Mouse (Mus musculus): Measurements from ENCODE around the gene Zgrf1.

Gene Zgrf1

GRCm38 (mm10) chr3:127640762-127641700 is 87.7 kb downstream of the Zgrf1 start:
- no peak for DNase-seq

- no peak for DNase-seq
These were observed 88.9 kb downstream of the Zgrf1 start for GRCm38 (mm10) chr3:127642211-127642610.

- no peak for DNase-seq
These were observed 93.0 kb downstream of the Zgrf1 start for GRCm38 (mm10) chr3:127646156-127646825.

GRCm38 (mm10) chr3:127651742-127652653 is 98.7 kb downstream of the Zgrf1 start:
- DNase-seq, result no peak

- DNase-seq, result no peak
These were observed 107.4 kb downstream of the Zgrf1 start for GRCm38 (mm10) chr3:127660712-127661111.

- DNase-seq, result no peak
These were observed 108.6 kb downstream of the Zgrf1 start for GRCm38 (mm10) chr3:127661646-127662531.
